Mouse (Mus musculus) midbrain, embryonic 14.5 days (tissue): ENCODE results near the gene Olfr74. TPM values are rescaled to one million over a fixed set of nuclear protein-coding genes. Genes with fewer than 3 reads are reported as not detected.
"Not testable (repeated sequence)": the region's sequence is repeated elsewhere in the genome, so short reads cannot be mapped to it uniquely, and the experiment has no call there.

Experiments used
- ATAC-seq: fragments of 200-750 bp; cut with Nextera tagmentation; 2 replicates; pipeline ENCODE4 v1.8.0; 2017; ENCODE audit warnings: moderate number of reproducible peaks, moderate library complexity; ENCODE audit not compliant: low FRiP score, low TSS enrichment
- DNase-seq: peaks from one replicate; pipeline ENCODE4 v3.0.0-alpha.2; 2015
- H3K27ac ChIP-seq: fragments of 300-500 bp; sonication (generic); replicated peaks from 2 replicates; pipeline ENCODE4 v1.5.1; 2014; ENCODE audit warnings: mild to moderate bottlenecking, low read depth, low read length, moderate library complexity
- H3K27me3 ChIP-seq: fragments of 300-500 bp; sonication (generic); 2 replicates; pipeline ENCODE4 v1.6.1; 2014; ENCODE audit warnings: low read length, control low read depth, mixed read lengths; ENCODE audit not compliant: control insufficient read depth, insufficient read depth
- H3K36me3 ChIP-seq: fragments of 300-500 bp; sonication (generic); 2 replicates; pipeline ENCODE4 v1.6.1; 2014; ENCODE audit warnings: low read length, control low read depth; ENCODE audit not compliant: control insufficient read depth, insufficient read depth
- H3K4me1 ChIP-seq: fragments of 300-500 bp; sonication (generic); 2 replicates; pipeline ENCODE4 v1.6.1; 2014; ENCODE audit warnings: mild to moderate bottlenecking, antibody characterized with exemption, low read length, control low read depth; ENCODE audit not compliant: control insufficient read depth, insufficient read depth
- H3K4me2 ChIP-seq: fragments of 300-500 bp; sonication (generic); 2 replicates; pipeline ENCODE4 v1.6.1; 2014; ENCODE audit warnings: mild to moderate bottlenecking, low read length, moderate library complexity
- H3K4me3 ChIP-seq: fragments of 300-500 bp; sonication (generic); replicated peaks from 2 replicates; pipeline ENCODE4 v1.5.1; 2014; ENCODE audit warnings: low read depth, low read length
- H3K9ac ChIP-seq: fragments of 300-500 bp; sonication (generic); replicated peaks from 2 replicates; pipeline ENCODE4 v1.6.1; 2014; ENCODE audit warnings: mild to moderate bottlenecking, low read length, moderate library complexity
- H3K9me3 ChIP-seq: fragments of 300-500 bp; sonication (generic); 2 replicates; pipeline ENCODE4 v1.6.1; 2016; ENCODE audit warnings: low read length, control low read depth, mixed read lengths; ENCODE audit not compliant: control insufficient read depth
- WGBS: fragments of 180-500 bp; shearing (Covaris S2); extraction: QIAGEN DNeasy Blood & Tissue Kit; methylation state at CpG from one replicate; pipeline ENCODE4 v1.1.7; 2014; 5-methylcytosine and 5-hydroxymethylcytosine counted together
- polyA plus RNA-seq: library from polyadenylated mRNA; unstranded; fragments of >200 nt; fragmentation: Nextera tagmentation; extraction: Ambion mirVana; gene quantifications from 2 replicates; pipeline ENCODE4 v1.2.1, GENCODE M21; 2014

The Olfr74 gene
- polyA plus RNA-seq, result not detected in 2 replicates

DNA sequence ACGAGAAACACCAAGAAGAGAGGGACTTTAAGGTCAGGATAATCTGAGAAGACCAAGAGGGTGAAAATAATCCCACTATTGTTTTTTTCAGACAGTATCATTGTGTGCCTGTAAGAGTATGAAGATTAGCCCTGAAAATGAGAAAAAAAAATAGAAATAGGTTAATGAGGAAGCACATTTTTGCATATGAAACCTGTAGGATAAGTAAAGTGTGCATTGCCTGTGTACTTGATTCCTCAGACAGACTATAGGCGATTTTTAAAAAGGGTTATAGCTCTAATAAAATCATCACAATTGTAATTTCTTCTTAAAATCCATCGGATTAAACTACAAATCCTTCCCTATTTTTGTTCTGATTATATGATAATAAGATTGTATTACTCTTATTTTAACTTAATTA is at the start of gene Olfr74:
TSS of gene Olfr74 (minus strand) at position 101 of the 400 bp plus-strand sequence.
- no peak for ATAC-seq
- no peak within 1 kb of the TSS for H3K4me2 ChIP-seq
- H3K9ac ChIP-seq, result no peak within 1 kb of the TSS
- WGBS, result 77% methylated on average over 3 of the region's 3 CpGs
- no peak within 1 kb of the TSS for H3K27ac ChIP-seq
- no peak for DNase-seq
- no peaks in the 10 kb centered on the region for H3K9me3 ChIP-seq
- no peaks in the 10 kb centered on the region for H3K27me3 ChIP-seq
- no peaks in the 10 kb centered on the region for H3K36me3 ChIP-seq
- no peaks in the 10 kb centered on the region for H3K4me1 ChIP-seq
- no peak within 1 kb of the TSS for H3K4me3 ChIP-seq

- H3K27me3 ChIP-seq, H3K9me3 ChIP-seq, ATAC-seq, DNase-seq, H3K36me3 ChIP-seq, H3K4me2 ChIP-seq, H3K27ac ChIP-seq, H3K4me1 ChIP-seq, H3K4me3 ChIP-seq, H3K9ac ChIP-seq: not testable (repeated sequence)
- WGBS, result 90% methylated on average over 1 of the region's 1 CpGs
These were observed 48.0 kb upstream of the Olfr74 start, which contains the start of gene Olfr1161 for GRCm38 (mm10) chr2:88022474-88022873. Gene Olfr1161, plus strand, starts transcription at chr2:88022774.

- ATAC-seq (no peak), DNase-seq (no peak)
- no peak within 1 kb of the TSS for H3K9ac ChIP-seq
These were observed 33.3 kb upstream of the Olfr74 start, which contains the start of gene Olfr1160 for GRCm38 (mm10) chr2:88007515-88008318. Gene Olfr1160, minus strand, starts transcription at chr2:88008268.

DNA sequence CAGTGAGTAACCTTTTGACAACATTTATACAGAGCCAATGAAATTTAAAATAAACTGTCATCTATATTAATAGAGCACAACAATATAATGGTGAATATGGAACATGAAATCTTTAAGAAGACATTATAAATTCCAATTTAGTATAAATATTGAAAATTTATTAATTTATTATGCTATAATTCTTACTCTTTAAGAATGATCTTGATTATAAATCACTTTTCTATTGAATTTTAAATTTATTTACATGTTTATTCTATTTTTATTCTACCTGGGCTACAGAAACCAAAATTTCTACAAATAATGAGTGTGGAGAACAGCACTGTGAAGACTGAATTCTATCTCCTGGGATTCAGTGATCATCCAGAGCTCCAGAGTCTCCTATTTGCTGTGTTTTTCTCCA is 15.3 kb upstream of the Olfr74 start, which contains the start of gene Olfr1158:
TSS of gene Olfr1158 (plus strand) at position 301 of the 400 bp plus-strand sequence.
- H3K9ac ChIP-seq, result no peak within 1 kb of the TSS
- no peak within 1 kb of the TSS for H3K4me3 ChIP-seq
- no peaks in the 10 kb centered on the region for H3K27me3 ChIP-seq
- no peak within 1 kb of the TSS for H3K4me2 ChIP-seq
- ATAC-seq (no peak), DNase-seq (no peak)
- H3K27ac ChIP-seq, result no peak within 1 kb of the TSS
- H3K9me3 ChIP-seq, result no peaks in the 10 kb centered on the region
- H3K36me3 ChIP-seq, result no peaks in the 10 kb centered on the region
- no peaks in the 10 kb centered on the region for H3K4me1 ChIP-seq

More at GRCm38 (mm10) chr2:88007515-88008318, 33.3 kb upstream of the Olfr74 start, which contains the start of gene Olfr1160:
- Histone ChIP-seq H3K9me3 (no peaks in the 10 kb centered on the region), H3K27ac (no peak within 1 kb of the TSS), H3K4me3 (no peak within 1 kb of the TSS), H3K27me3 (no peaks in the 10 kb centered on the region), H3K4me1 (no peaks in the 10 kb centered on the region), H3K36me3 (no peaks in the 10 kb centered on the region), H3K4me2 (no peak within 1 kb of the TSS)

DNA sequence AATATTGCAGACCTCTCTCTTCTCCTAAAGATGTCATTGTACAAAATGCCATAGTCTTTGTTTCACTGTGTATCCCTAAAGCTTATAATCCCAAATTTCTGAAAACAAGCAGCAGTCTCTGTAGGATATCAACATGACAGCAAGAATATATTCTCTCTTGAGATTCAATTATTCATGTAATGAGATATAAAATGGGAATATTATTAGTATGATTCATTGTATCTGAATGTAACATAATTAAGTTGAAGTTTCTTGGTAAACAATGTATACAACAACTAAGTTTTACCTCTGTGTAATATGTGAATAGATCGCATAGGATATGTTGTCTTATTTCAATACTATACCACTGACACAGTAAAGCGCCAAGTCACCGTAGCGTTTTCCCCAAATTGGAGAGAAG is 6.3 kb downstream of the Olfr74 start, which contains the start of gene Olfr1157:
TSS of gene Olfr1157 (minus strand) at position 101 of the 400 bp plus-strand sequence.
- Histone ChIP-seq H3K4me2 (no peak within 1 kb of the TSS), H3K9ac (no peak within 1 kb of the TSS), H3K9me3 (no peaks in the 10 kb centered on the region), H3K4me1 (no peaks in the 10 kb centered on the region), H3K36me3 (no peaks in the 10 kb centered on the region), H3K27me3 (no peaks in the 10 kb centered on the region), H3K4me3 (no peak within 1 kb of the TSS), H3K27ac (no peak within 1 kb of the TSS)
- DNase-seq, result no peak
- WGBS, result 96% methylated on average over 4 of the region's 4 CpGs
- ATAC-seq, result no peak

DNA sequence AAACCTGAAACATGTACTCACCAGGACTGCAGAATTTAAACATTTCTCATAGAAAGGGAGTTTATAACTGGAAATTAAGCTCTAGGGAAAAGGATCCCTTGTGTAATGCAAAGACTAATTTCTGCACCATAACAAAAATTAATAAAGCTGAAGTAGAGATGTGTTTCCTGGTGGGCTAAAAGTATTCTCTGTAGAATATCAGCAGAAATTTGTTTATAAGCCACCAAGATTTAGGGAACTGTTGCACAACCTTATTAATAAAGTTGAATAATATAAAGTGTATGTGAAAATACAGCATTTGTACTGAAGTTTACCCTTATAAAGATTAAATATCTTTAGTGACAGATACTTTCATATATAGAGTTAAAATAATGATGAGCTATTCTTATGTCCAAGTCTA is 21.5 kb downstream of the Olfr74 start, which contains the start of gene Olfr1156:
TSS of gene Olfr1156 (minus strand) at position 101 of the 400 bp plus-strand sequence.
- Histone ChIP-seq H3K27ac (no peak within 1 kb of the TSS), H3K4me1 (no peaks in the 10 kb centered on the region), H3K4me3 (no peak within 1 kb of the TSS), H3K9ac (no peak within 1 kb of the TSS), H3K36me3 (no peaks in the 10 kb centered on the region), H3K4me2 (no peak within 1 kb of the TSS), H3K9me3 (no peaks in the 10 kb centered on the region), H3K27me3 (no peaks in the 10 kb centered on the region)
- ATAC-seq (no peak), DNase-seq (no peak)

DNA sequence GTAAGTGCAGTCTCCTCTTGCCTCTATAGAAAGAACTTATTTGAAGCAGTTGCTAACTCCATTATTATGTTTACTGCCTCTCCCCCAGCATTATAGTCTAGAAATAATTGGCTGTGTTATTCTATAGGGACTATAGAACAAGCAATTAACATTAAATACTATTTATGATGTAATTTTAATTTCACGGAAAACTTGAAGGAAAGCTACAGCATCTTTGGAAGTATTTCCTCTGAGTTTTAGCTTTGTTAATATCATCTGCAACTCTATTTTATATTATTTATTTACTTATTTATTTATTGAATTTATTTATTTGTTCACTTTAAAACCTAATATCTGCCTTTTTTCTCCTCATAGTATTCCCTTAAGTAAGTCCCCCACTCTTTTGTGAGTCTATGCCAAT is 29.4 kb downstream of the Olfr74 start, which contains the start of gene Olfr1155:
TSS of gene Olfr1155 (minus strand) at position 101 of the 400 bp plus-strand sequence.
- no peak within 1 kb of the TSS for H3K4me2 ChIP-seq
- no peaks in the 10 kb centered on the region for H3K4me1 ChIP-seq
- no peak within 1 kb of the TSS for H3K9ac ChIP-seq
- no peak within 1 kb of the TSS for H3K4me3 ChIP-seq
- ATAC-seq (no peak), DNase-seq (no peak)
- WGBS, result 96% methylated on average over 1 of the region's 1 CpGs
- no peak within 1 kb of the TSS for H3K27ac ChIP-seq
- H3K36me3 ChIP-seq, result no peaks in the 10 kb centered on the region
- H3K9me3 ChIP-seq, result no peaks in the 10 kb centered on the region
- no peaks in the 10 kb centered on the region for H3K27me3 ChIP-seq
